Mouse (Mus musculus) heart, embryonic 15.5 days (tissue): ENCODE results near the gene Senp8. TPM values are rescaled to one million over a fixed set of nuclear protein-coding genes. Genes with fewer than 3 reads are reported as not detected.

Source experiments
- polyA plus RNA-seq: library from polyadenylated mRNA; unstranded; fragments of >200 nt; fragmentation: Nextera tagmentation; extraction: Ambion mirVana; gene quantifications from 2 replicates; pipeline ENCODE4 v1.2.1, GENCODE M21; 2015

Senp8 gene
- polyA plus RNA-seq, 1 experiment from 2014 or later = 10.5 TPM

Other genes starting within 250 kb of the Senp8 start
- gene Hexa, start 211.2 kb downstream of the Senp8 start, polyA plus RNA-seq = 59.6 and 75.5 TPM in 2 replicates
- 0.13 and 0.19 TPM in 2 replicates for gene Tmem202, start 210.9 kb downstream of the Senp8 start, polyA plus RNA-seq
- 0.06 and 0.51 TPM in 2 replicates for gene Celf6, start 172.8 kb downstream of the Senp8 start, polyA plus RNA-seq
- gene Parp6, start 133.4 kb downstream of the Senp8 start, polyA plus RNA-seq = 14.0 and 24.3 TPM in 2 replicates
- gene Pkm, start 94.3 kb downstream of the Senp8 start, polyA plus RNA-seq = 1,637 and 1,814 TPM in 2 replicates
- gene Gramd2, start 70.6 kb downstream of the Senp8 start, polyA plus RNA-seq = 0.31 and 0.65 TPM in 2 replicates
- gene Myo9a, start 186 bp upstream of the Senp8 start, polyA plus RNA-seq = 7.7 and 9.1 TPM in 2 replicates
- gene Nr2e3, start 209.9 kb upstream of the Senp8 start, polyA plus RNA-seq = 0.09 TPM in 1 of 2 replicates, not detected in the other